Mouse (Mus musculus) gastrocnemius, adult 8-10 months (tissue): ENCODE data around the gene Trim47. TPM values are rescaled to one million over a fixed set of nuclear protein-coding genes. Genes with fewer than 3 reads are reported as not detected.

Source experiments
- DNase-seq, 2 experiments: peaks; one replicate each; pipeline ENCODE4 v3.0.0; 2022; ENCODE audit warnings: low spot score in 2 of 2
- total RNA-seq, 4 experiments: library from RNA; stranded (reverse); gene quantifications; 2 replicates each; pipeline ENCODE4 v1.2.4; 2022

Gene Trim47
- total RNA-seq, result 1 to 10 TPM; 5.7 to 7.6 (median 6.3) TPM

DNA sequence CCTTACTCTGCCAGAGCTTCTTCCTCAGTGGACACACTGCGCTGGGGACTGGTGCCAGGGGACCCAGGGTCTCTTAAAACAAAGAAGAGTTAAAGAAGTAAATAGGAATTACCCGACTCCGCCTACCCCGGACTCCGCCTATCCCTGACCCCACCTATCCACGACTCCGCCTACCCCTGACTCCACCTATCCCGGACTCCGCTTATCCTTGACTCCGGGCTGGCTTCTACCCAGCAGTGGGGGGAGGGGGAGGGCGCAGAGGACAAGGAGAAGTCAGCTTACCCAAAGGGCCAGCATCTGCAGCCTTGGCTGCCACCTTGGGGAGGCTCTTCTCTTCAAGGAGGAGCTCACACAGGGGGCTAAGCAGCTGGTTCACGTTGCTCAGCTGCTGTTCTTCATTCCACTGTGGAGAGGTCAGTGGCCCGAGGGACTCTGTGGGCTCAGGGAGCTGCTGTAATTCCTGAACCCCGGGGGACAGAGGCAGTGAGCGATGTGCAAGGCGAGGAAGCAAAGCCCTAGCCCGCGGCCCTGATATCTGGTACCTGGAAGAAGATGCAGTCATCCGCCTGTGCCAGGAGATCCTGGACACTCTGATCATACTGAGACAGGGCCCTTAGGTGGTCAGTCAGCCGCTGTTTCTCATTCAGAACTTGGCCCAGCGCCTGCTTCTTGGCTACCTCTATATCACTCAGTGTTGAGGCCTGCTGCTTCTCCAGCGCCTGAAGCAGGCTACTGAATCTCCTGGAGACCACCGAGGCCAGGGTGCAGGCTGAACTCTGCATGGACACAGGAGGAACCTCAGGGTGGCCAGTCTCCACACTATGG is at the start of gene Trim47:
Gene Trim47, minus strand, starts transcription at position 55 of the 825 bp plus-strand sequence.
- DNase-seq, result peak; percentile 73 to 78

DNA sequence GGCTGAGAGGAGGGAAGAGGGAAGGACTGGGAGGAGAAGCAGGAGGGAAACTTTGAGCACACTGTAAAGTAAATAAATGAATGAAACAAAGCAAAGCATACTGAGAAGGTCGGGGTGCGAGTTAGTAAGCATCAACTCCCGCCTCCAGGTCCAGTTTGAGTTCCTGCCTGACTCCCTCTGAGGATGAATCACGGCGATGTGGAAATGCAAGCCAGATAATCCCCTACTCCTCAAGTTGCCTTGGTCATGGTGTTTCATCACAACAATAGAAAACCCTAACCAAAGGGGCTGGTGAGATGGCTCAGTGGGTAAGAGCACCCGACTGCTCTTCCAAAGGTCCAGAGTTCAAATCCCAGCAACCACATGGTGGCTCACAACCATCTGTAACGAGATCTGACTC is 49.0 kb upstream of the Trim47 start:
- DNase-seq, result no peak

GRCm38 (mm10) chr11:116174775-116175448 is 47.9 kb upstream of the Trim47 start:
- DNase-seq, result no peak

DNA sequence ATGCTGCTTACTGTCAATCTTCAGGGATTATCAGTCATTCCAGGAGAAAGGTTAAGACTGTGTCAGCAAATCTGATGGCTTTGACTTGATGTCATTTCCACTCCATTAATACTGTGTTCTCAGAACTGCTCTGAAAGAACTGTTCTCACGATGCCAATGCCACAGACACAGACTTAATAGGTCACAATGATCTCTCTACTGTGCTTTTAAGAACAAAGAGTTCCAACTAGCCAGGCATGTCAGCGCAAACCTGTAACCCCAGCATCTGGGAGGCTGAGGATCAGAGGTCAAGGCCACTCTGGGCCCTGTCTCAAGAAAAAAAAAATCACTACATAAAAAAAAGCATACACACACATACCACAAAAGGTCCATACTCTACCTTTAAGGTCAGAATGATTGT is 44.9 kb upstream of the Trim47 start:
- DNase-seq, result no peak

GRCm38 (mm10) chr11:116170003-116170800 is 43.2 kb upstream of the Trim47 start:
- DNase-seq, result no peak

- no peak for DNase-seq
Measured at GRCm38 (mm10) chr11:116169214-116169613, 42.2 kb upstream of the Trim47 start.

GRCm38 (mm10) chr11:116167884-116168439 is 41.0 kb upstream of the Trim47 start, which contains the start of gene Fbf1:
Gene Fbf1 (minus strand): TSS chr11:116168166.
- DNase-seq, result peak; percentile 85 to 89

- DNase-seq, result no peak
Measured at GRCm38 (mm10) chr11:116167232-116167631, 40.2 kb upstream of the Trim47 start.

DNA sequence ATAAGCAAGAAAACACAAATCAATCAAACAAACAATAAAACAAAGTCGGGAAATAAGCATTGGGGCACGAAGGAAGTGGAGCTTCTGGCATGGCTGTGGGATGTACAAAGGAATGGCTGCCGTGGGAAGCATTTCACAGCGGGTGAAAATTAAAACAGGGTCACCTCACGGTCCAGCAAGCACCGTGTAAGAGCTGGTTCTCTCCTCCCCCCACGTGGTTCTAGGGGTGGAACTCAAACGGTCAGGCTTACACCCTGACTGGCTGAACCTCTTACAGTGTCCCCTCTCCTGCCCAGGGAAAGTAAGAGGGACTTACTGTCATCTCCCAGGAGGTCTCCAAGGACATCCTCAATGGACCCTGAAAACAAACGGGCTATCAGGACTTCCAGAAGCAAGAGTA is 36.0 kb upstream of the Trim47 start:
- DNase-seq, result no peak

- no peak for DNase-seq
Measured at GRCm38 (mm10) chr11:116162146-116162545, 35.1 kb upstream of the Trim47 start.

GRCm38 (mm10) chr11:116161312-116161711 is 34.3 kb upstream of the Trim47 start:
- no peak for DNase-seq

- no peak for DNase-seq
Measured at GRCm38 (mm10) chr11:116150960-116151359, 23.9 kb upstream of the Trim47 start.

DNA sequence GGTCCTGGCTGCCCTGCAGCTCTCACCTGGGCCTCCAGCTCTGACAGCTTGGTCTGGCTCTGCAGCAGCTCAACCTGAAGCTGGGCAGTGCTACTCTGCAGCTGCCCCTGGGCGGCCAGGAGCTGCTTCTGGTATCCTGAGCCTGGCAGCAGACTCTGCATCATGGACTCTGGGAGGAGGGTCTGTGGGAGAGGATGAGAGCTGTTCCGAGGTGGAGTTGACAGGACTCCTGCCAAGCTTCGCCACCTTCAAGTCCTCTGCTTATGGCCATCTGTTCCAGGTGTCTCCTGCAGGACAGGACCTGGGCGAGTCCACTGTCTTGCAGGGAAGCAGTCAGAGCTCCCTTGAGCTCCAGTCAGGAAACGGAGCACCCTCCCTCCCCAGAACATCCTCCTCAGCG is 22.3 kb upstream of the Trim47 start:
- DNase-seq, result no peak

DNA sequence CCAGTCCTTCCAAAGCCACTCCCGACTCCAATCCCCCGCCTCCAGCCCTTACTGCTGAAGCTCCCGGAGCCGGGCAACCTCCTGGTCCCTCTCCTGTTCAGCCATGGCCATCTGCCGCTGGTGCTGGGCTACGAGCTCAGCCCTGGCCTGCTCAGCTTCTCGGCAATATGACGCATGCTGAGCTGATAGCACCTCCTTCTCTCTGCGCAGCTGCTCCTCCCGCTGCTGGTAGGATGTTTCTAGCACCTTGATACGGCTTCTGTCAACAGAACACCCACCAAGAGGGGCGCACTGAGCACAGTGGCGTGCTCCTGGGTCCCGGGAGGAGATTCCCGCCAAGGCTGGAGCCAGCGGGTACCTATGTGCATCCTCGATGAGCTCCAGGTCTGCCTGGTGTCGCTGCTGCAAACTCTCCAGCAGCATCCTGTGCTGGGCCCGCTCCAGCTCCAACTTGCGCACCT is 21.8 kb upstream of the Trim47 start:
- no peak for DNase-seq

DNA sequence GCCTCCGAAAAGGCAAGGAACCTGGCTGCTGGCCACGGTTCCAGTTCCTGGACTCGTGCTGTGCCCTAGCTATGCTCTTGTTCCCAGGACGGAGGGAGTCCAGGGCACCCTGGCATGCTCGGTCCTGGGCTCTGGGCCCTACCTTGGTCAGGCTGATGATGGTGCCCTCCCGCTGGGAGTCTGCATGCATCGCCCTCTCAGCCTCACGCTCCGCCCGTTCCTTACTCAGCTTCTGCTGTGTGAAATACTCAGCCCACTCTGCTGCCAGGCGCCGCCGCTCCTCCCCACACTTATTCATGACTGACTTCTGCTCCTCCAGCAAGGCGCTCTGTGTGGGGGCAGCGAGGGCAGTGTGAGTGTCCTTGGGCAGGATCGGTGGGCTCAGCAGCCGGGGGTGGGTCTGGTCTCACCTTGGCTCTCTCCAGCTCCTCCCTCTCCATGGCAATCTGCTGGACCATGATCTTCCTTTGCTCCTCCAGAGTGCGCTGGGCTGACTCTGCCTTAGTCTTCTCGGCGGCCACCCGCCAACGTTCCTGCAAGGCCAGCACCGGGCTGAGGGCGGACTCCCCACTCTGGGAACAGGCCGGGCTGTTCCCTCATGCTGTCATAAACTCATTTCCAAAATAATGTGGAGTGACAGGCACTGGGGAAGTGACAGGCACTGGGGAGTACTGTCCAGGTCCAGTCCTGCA is 19.4 kb upstream of the Trim47 start:
- no peak for DNase-seq

DNA sequence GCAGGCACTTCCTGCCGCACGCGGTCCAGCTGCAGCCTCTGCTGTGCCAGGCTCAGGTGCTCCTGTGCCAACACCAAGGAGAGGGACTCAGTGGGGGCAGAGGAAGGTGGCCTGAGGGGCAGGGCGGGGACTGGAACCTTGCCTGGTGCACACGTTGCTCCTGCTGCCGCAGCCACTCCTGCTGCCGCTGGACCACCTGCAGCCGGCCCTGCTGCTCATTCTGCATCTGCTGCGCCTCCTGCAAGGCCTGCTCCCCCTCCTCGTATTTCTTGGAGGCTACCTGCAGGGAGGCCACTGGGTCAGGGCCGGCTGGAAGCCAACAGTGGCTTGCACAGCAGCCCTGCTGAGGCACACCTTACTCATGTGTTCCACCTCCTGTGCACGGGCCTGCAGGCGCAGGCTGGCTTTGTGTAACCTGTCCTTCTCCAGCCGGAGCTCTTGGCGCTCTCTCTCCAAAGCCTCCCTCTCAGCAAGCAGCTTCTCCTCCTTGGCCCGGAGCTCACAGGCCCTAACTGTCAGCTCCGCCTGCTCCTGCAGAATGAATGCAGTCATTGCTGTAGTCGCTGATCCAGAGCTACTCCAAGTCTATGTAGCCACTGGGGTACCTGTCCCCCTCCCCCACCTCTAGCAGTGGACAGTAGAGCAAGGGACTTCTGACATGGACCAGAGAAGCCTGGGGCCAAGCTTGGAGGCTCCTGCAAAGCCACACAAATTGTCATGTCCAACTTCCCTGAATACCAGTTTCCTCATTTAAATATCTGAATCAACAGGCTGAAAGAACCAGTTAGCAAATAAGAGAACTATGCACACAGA is 18.7 kb upstream of the Trim47 start:
- DNase-seq, result no peak

- no peak for DNase-seq
Measured at GRCm38 (mm10) chr11:116143468-116143867, 16.5 kb upstream of the Trim47 start.

DNA sequence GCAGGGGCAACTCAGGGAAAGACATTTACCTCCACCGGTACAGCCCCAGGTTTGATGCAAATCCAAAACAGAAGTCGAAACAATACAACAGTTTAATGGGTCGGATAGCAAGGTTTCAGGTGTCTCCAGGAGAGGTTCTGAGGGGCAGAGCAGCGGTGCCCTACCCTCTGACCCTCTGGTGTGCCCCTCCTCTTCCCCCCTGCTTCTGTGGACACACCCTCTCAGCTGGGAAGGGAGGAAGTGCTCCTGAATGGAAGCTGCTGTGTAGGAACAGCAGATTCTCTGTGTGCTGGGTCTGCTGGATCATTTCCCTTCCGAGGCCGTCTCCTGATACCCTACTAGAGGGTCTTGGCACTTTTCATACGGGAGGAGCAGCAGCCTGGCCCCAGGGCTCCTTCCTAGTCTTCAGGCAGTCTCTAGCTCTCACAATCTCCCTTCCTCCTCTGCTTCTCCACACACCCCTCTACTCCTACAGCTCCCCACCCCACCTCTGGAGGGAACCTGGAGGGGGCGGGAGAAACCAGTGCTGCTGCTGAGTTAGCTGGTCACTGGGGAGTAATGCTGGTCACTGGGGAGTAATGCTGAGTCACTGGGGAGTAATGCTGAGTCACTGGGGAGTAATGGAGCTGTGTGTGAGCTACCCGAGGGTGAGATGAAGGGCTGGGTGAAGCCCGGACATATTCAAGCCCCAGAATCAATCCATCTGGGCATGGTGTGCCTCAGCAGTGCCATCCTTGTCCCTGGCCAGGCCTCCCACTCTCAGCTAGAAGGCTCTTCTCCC is 15.4 kb upstream of the Trim47 start:
- no peak for DNase-seq

DNA sequence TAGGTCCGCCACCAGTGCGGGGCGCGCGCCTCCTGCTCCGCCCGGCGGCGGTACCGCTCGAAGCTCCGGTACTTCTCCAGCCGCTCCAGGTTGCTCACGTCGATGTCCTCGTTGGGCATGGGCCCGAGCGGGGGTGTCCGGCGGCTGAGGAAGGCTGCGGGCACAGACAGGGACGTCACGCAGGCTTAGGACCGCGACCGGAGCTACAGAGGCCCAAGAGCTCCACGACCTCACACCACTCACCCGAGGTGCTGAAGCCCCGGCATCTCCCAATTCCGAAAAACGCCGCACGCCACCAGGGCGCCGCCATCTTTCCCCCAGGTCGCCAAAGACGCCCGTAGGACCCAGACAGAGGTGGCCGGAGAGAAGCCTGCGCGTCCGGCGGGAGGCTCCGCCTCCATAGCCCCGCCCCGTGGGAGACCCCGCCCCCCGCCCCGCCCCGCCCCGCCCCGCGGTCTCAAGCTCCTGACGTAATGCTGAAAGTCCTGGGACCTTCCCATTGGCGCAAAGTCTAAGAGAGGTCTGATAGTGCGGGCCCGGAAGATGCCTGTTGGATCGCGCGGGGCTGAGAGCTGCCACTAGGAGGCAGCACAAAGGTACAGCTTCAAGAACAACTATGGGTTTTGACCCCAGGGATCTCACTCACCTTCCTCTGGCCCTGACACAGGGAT is 11.6 kb upstream of the Trim47 start, which contains the start of gene Mrpl38:
Gene Mrpl38, minus strand, starts transcription at position 401 of the 671 bp plus-strand sequence.
- peak; percentile 82 to 89 for DNase-seq
